Mouse (Mus musculus) layer of hippocampus, adult 2 months (tissue): ENCODE data around the gene Gm11549. TPM values are rescaled to one million over a fixed set of nuclear protein-coding genes. Genes with fewer than 3 reads are reported as not detected.

Experiments used
- DNase-seq, 2 experiments: peaks; one replicate each; pipeline ENCODE4 v3.0.0; 2022; ENCODE audit warnings: low spot score in 2 of 2
- H3K27ac ChIP-seq: fragments of 200-600 bp; 2 replicates; pipeline ENCODE4 v1.8.1; 2022
- H3K4me3 ChIP-seq: fragments of 200-600 bp; 2 replicates; pipeline ENCODE4 v1.8.1; 2022; ENCODE audit warnings: mild to moderate bottlenecking
- CTCF ChIP-seq: fragments of 200-600 bp; conservative IDR thresholded peaks from 2 replicates; pipeline ENCODE4 v1.8.1; 2022; ENCODE audit warnings: antibody characterized with exemption, mild to moderate bottlenecking, moderate library complexity
- total RNA-seq, 2 experiments: library from RNA; stranded (reverse); gene quantifications; 2 replicates each; pipeline ENCODE4 v1.2.3; 2021

The Gm11549 gene
- total RNA-seq, 2 experiments from 2014 or later, result 2.4 to 3.1 TPM

DNA sequence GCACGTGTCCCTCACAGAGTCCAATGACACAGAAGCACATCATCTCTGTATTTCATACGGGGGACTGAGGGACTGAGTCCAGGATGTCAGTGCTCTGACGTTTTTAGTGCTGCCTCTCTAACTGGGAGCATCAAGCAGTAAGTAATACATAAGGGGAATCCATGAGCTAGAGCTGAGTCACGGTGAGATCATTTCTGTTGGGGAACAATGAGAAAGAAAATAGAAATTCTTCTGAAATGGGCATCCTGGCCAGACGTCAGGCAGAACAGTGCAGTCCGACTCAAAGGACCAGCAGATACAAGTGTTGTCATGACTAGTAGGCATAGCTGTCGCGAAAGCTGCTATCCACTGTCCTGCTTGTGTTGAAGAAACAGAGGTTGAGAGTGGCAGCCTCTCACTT is 20.6 kb downstream of the Gm11549 start:
- DNase-seq, result no peak
- TF ChIP-seq CTCF, result no peak
- no peak overlapping the region for H3K4me3 ChIP-seq

GRCm38 (mm10) chr3:36499418-36499817 is 22.2 kb downstream of the Gm11549 start:
- no peak overlapping the region for H3K4me3 ChIP-seq
- no peak for DNase-seq
- no peak for TF ChIP-seq CTCF
- H3K27ac ChIP-seq, result no peak overlapping the region

More for the DNA sequence above, 20.6 kb downstream of the Gm11549 start:
- H3K27ac ChIP-seq, result no peak overlapping the region

DNA sequence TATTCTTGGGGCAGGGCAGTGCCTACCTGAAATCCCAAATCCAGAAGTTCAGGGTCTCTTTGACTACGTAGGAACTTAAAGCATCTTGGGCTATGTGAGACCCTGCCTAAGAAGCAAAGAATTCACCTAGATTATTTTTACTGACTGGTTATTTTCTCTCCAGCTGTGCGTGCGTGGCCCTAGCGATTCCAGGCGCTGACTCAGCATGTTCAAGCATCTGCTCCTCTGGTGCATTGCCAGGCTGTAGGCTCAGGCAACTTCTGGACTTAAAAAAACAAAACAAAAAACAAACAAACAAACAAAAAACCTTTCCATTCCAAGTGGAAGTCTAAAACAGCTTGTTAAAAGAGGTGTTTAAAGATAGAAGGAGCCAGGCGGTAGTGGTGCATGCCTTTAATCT is 23.4 kb downstream of the Gm11549 start:
- no peak for DNase-seq
- no peak overlapping the region for H3K4me3 ChIP-seq
- no peak overlapping the region for H3K27ac ChIP-seq
- no peak for TF ChIP-seq CTCF

- Histone ChIP-seq H3K27ac (no peak overlapping the region), H3K4me3 (no peak overlapping the region)
- peak; percentile 55 to 72 for DNase-seq
- TF ChIP-seq CTCF, result peak; percentile 77
Measured at GRCm38 (mm10) chr3:36496746-36497145, 24.9 kb downstream of the Gm11549 start.

DNA sequence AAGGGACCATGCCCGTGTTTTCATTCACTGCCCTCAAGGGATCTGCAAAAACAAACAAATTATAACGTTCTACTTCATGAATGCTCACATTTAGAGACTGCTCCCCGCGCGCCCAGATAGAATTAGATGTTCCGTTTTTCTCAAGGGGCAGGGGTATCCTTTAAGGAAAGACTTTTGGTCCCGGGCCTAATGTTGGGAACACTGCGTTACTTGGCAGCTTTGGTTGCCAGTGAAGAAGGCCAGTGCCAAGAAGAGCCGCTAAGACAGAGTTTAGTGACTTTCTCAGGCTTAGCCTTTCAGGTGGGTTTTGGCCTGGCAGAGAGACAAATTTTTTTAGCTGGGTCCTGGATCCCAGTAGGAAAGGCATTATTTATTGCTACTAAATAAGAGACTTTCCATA is 25.3 kb downstream of the Gm11549 start:
- no peak for DNase-seq
- no peak for TF ChIP-seq CTCF
- Histone ChIP-seq H3K27ac (no peak overlapping the region), H3K4me3 (no peak overlapping the region)

DNA sequence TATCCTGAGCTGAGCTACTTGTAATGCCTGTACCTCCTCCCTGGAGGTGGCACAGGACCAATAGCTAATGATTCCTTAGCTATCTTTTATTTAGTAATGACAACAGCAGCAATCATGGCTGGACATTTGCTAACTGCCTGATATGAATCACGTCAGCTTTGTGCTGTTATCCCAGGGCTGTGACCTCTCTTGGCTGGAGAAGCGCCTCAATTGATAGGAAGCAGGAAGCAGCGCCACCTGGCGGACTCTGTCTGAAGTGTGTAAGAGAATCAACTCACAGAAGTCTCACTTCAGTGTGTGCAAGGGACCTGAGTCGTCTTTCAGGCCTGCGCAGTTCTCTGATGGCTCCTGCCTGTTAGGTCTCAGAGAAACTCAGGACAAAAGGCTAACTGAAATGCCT is 26.2 kb downstream of the Gm11549 start:
- peak; percentile 74 to 86 for DNase-seq
- peak overlapping the region; percentile 37 for H3K4me3 ChIP-seq
- H3K27ac ChIP-seq, result 0 out of 2 replicates have a peak overlapping the region, but pooled peaks have one; percentile 8
- TF ChIP-seq CTCF, result peak; percentile 95

DNA sequence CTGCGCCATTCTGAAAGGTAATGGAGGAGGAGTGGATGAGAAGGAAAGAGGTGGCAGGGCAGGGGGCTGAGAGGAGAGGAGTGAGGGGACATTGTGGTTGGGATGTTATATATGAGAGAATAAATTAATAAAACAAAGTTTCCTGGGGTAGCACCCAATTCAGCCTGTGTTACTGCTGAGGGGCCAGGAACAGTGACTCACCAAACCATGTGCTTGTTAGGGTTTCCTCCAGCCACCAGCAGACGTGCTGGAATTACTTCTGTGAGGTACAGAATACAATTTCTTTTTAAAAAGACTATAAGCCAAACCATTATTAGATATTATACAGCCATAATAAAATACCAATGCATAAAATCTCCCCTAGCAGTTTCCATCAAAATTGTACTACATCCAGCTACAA is 27.0 kb downstream of the Gm11549 start:
- Histone ChIP-seq H3K27ac (no peak overlapping the region), H3K4me3 (no peak overlapping the region)
- DNase-seq, result no peak
- TF ChIP-seq CTCF, result no peak

- no peak overlapping the region for H3K27ac ChIP-seq
- no peak for DNase-seq
- TF ChIP-seq CTCF, result no peak
- no peak overlapping the region for H3K4me3 ChIP-seq
Measured at GRCm38 (mm10) chr3:36493641-36494283, 27.9 kb downstream of the Gm11549 start.

DNA sequence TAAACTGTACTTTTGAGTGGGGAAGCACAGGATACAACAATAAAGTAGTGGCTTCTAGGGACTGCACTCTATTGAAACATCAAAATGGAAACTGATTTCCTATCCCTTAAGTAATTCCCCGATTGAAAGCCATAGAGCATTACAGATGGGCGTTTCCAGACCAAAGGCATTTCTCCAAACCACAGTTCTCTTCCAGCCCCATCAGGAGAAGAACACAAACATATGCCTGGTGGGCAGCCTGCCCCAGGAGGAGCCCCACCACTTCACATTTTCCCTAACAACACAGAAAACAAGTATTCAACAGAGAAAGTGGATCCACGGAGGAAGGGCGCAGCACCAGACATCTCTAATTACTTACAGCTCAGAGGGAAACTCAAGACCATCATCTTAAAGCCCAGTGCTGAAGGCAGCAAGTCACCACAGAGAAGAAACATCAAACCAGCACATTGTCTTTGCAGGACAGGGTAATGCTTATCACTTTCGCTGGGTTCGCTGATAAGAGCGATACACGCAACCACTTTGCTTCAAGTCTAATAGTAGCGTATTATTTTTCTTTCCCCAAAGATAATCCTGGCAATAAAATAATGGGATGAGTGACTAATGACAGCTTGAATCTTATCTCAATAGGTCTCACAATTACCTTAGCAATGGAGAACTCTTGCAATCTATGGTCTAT is 28.8 kb downstream of the Gm11549 start:
- DNase-seq, result no peak
- Histone ChIP-seq H3K4me3 (no peak overlapping the region), H3K27ac (no peak overlapping the region)
- no peak for TF ChIP-seq CTCF

GRCm38 (mm10) chr3:36491535-36491934 is 30.1 kb downstream of the Gm11549 start:
- H3K27ac ChIP-seq, result no peak overlapping the region
- DNase-seq, result no peak
- H3K4me3 ChIP-seq, result no peak overlapping the region
- TF ChIP-seq CTCF, result no peak

DNA sequence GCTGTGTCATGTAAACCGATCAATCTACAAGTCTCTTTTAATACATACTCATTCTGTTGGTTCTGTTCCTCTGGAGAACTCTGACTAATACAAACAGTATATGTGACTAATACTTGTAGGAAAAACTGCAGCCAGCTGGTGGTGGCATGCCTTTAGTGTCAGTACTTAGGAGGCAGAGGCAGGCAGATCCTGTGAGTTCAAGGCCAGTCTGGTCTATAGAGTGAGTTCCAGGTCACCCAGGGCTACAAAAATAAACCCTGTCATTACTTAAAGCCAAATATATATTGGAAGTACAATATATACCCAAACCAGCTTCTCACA is 32.1 kb downstream of the Gm11549 start:
- no peak overlapping the region for H3K4me3 ChIP-seq
- no peak for DNase-seq
- no peak for TF ChIP-seq CTCF
- no peak overlapping the region for H3K27ac ChIP-seq

DNA sequence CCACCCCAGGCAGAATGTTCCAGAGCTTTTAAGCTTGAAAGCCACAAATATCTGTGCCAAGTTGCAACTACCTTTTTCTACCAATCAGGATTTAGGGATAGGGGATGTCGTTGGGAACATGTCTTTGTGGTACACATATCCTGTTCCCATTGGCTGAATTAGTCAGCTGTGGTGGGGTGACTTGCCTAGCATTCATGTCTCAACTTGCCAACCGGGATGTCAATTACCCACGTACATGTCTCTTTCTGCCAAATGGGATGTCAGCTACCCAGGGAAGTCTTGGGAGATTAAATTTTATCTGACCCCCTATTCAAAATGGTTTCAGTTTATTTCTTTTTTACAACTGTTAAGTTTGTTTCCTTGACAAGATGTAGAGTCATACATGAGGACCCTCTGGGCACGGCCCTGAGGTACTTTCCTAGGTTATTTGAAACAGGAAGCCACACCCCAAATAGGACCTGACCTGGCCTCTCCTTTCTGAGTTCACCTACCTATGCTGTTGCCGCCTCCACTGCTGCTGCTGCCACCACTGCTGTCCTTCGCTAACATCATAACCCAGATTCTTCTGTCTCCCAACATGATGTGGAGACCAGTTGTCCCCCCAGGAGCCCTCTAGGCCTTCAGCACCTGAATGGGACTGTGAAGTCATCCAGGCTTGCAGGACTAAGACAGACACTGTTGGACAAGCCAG is 32.6 kb downstream of the Gm11549 start:
- no peak for DNase-seq
- no peak overlapping the region for H3K4me3 ChIP-seq
- H3K27ac ChIP-seq, result no peak overlapping the region
- TF ChIP-seq CTCF, result no peak

DNA sequence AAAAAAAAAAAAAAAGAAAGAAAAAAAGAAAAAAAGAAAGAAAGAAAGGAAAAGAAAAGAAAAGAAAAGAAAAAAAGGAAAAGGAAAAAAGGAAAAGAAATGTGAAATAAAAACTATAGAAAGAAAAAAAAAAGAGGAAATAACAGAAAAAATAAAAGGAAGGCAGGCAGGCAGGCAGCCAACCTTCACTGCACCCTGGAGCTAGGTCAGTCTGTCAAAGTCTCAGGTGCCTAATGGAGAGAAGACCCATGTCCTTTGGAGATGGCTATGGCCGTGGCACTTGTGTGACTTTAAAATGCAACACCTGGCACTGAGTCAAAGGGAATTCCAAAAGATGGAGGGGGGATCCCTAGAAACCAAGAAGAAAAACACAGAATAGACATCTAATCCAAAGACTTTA is 33.2 kb downstream of the Gm11549 start:
- Histone ChIP-seq H3K4me3 (no peak overlapping the region), H3K27ac (no peak overlapping the region)
- DNase-seq, result no peak
- no peak for TF ChIP-seq CTCF

GRCm38 (mm10) chr3:36486881-36487280 is 34.7 kb downstream of the Gm11549 start:
- H3K27ac ChIP-seq, result no peak overlapping the region
- H3K4me3 ChIP-seq, result no peak overlapping the region
- no peak for TF ChIP-seq CTCF
- DNase-seq, result no peak
